Mouse (Mus musculus) forebrain, embryonic 16.5 days (tissue): ENCODE results near the gene Ube2z. TPM values are rescaled to one million over a fixed set of nuclear protein-coding genes. Genes with fewer than 3 reads are reported as not detected.
"Not testable (repeated sequence)": the region's sequence is repeated elsewhere in the genome, so short reads cannot be mapped to it uniquely, and the experiment has no call there.

ENCODE experiments used
- ATAC-seq: fragments of 200-750 bp; cut with Nextera tagmentation; 2 replicates; pipeline ENCODE4 v1.8.0; 2017; ENCODE audit warnings: mild to moderate bottlenecking, moderate library complexity
- H3K27ac ChIP-seq: fragments of 300-500 bp; sonication (generic); 2 replicates; pipeline ENCODE4 v1.5.1; 2014; ENCODE audit warnings: low read length, control low read depth
- H3K27me3 ChIP-seq: fragments of 300-500 bp; sonication (generic); replicated peaks from 2 replicates; pipeline ENCODE4 v1.6.1; 2014; ENCODE audit warnings: low read length; ENCODE audit not compliant: control insufficient read depth, insufficient read depth
- H3K36me3 ChIP-seq: fragments of 300-500 bp; sonication (generic); 2 replicates; pipeline ENCODE4 v1.6.1; 2014; ENCODE audit not compliant: control insufficient read depth, insufficient read depth
- H3K4me1 ChIP-seq: fragments of 300-500 bp; sonication (generic); replicated peaks from 2 replicates; pipeline ENCODE4 v1.6.1; 2014; ENCODE audit warnings: low read length; ENCODE audit not compliant: control insufficient read depth, insufficient read depth
- H3K4me2 ChIP-seq: fragments of 300-500 bp; sonication (generic); 2 replicates; pipeline ENCODE4 v1.6.1; 2014; ENCODE audit warnings: mild to moderate bottlenecking, low read length, control low read depth
- H3K4me3 ChIP-seq: fragments of 300-500 bp; sonication (generic); replicated peaks from 2 replicates; pipeline ENCODE4 v1.5.1; 2014; ENCODE audit warnings: mild to moderate bottlenecking, low read length, control low read depth
- H3K9ac ChIP-seq: fragments of 300-500 bp; sonication (generic); replicated peaks from 2 replicates; pipeline ENCODE4 v1.6.1; 2014; ENCODE audit warnings: low read depth, low read length, control low read depth
- H3K9me3 ChIP-seq: fragments of 300-500 bp; sonication (generic); 2 replicates; pipeline ENCODE4 v1.6.1; 2016; ENCODE audit warnings: low read length; ENCODE audit not compliant: control insufficient read depth
- WGBS: fragments of 180-500 bp; shearing (Covaris S2); extraction: QIAGEN DNeasy Blood & Tissue Kit; methylation state at CpG from one replicate; pipeline ENCODE4 v1.1.7; 2014; 5-methylcytosine and 5-hydroxymethylcytosine counted together
- polyA plus RNA-seq: library from polyadenylated mRNA; unstranded; fragments of >200 nt; fragmentation: Nextera tagmentation; extraction: Ambion mirVana; gene quantifications from 2 replicates; pipeline ENCODE4 v1.2.1, GENCODE M21; 2015

Ube2z gene
- 35.4 and 36.5 TPM in 2 replicates for polyA plus RNA-seq

- Histone ChIP-seq H3K27ac (peak within 1 kb of the TSS; percentile 81), H3K27me3 (no peaks in the 10 kb centered on the region), H3K36me3 (peaks cover 7% of the 10 kb centered on the region), H3K4me3 (peak within 1 kb of the TSS; percentile 69), H3K9me3 (no peaks in the 10 kb centered on the region), H3K4me1 (peaks cover 25% of the 10 kb centered on the region), H3K4me2 (peak within 1 kb of the TSS; percentile 95), H3K9ac (peak within 1 kb of the TSS; percentile 83)
- ATAC-seq = peak; percentile 99
- WGBS = 7% methylated on average over 30 of the region's 50 CpGs
These were observed at the start of gene Ube2z for GRCm38 (mm10) chr11:96065215-96065911. Gene Ube2z, minus strand, starts transcription at chr11:96065388.

GRCm38 (mm10) chr11:96114077-96114476, 48.9 kb upstream of the Ube2z start:
- no peak overlapping the region for H3K4me3 ChIP-seq
- no peaks in the 10 kb centered on the region for H3K9me3 ChIP-seq
- WGBS = 69% methylated on average over 2 of the region's 2 CpGs
- no peaks in the 10 kb centered on the region for H3K4me1 ChIP-seq
- H3K9ac ChIP-seq = no peak overlapping the region
- no peak for ATAC-seq
- H3K27me3 ChIP-seq = no peaks in the 10 kb centered on the region
- H3K4me2 ChIP-seq = no peak overlapping the region
- no peaks in the 10 kb centered on the region for H3K36me3 ChIP-seq
- no peak overlapping the region for H3K27ac ChIP-seq

- Histone ChIP-seq H3K4me3 (no peak within 1 kb of the TSS), H3K27ac (no peak within 1 kb of the TSS), H3K27me3 (no peaks in the 10 kb centered on the region), H3K4me1 (no peaks in the 10 kb centered on the region), H3K36me3 (no peaks in the 10 kb centered on the region), H3K9me3 (no peaks in the 10 kb centered on the region), H3K9ac (no peak within 1 kb of the TSS), H3K4me2 (no peak within 1 kb of the TSS)
- WGBS = 45% methylated on average over 14 of the region's 14 CpGs
- ATAC-seq = no peak
These were observed 46.6 kb upstream of the Ube2z start, which contains the start of gene Calcoco2 for GRCm38 (mm10) chr11:96111751-96112150. Gene Calcoco2, minus strand, starts transcription at chr11:96111964.

- not testable (repeated sequence) for H3K9me3 ChIP-seq, H3K27me3 ChIP-seq, H3K4me1 ChIP-seq, ATAC-seq, H3K4me3 ChIP-seq, H3K4me2 ChIP-seq, H3K27ac ChIP-seq, H3K36me3 ChIP-seq, H3K9ac ChIP-seq
- WGBS = 58% methylated on average over 2 of the region's 2 CpGs
These were observed 45.8 kb upstream of the Ube2z start for GRCm38 (mm10) chr11:96110950-96111349.

- no peak for ATAC-seq
- Histone ChIP-seq H3K9me3 (no peaks in the 10 kb centered on the region), H3K27me3 (no peaks in the 10 kb centered on the region), H3K9ac (no peak overlapping the region), H3K4me1 (no peaks in the 10 kb centered on the region), H3K27ac (no peak overlapping the region), H3K4me3 (no peak overlapping the region), H3K36me3 (no peaks in the 10 kb centered on the region), H3K4me2 (no peak overlapping the region)
- 74% methylated on average over 1 of the region's 1 CpGs for WGBS
These were observed 43.2 kb upstream of the Ube2z start for GRCm38 (mm10) chr11:96108376-96108775.

- Histone ChIP-seq H3K9me3 (no peaks in the 10 kb centered on the region), H3K4me1 (no peaks in the 10 kb centered on the region), H3K27me3 (no peaks in the 10 kb centered on the region), H3K36me3 (no peaks in the 10 kb centered on the region), H3K4me2 (no peak overlapping the region), H3K4me3 (no peak overlapping the region), H3K27ac (no peak overlapping the region), H3K9ac (no peak overlapping the region)
- WGBS = 7% methylated on average over 3 of the region's 3 CpGs
- no peak for ATAC-seq
These were observed 28.2 kb upstream of the Ube2z start for GRCm38 (mm10) chr11:96093361-96093760.

GRCm38 (mm10) chr11:96092674-96093291, 27.6 kb upstream of the Ube2z start:
- Histone ChIP-seq H3K27me3 (no peaks in the 10 kb centered on the region), H3K9me3 (no peaks in the 10 kb centered on the region), H3K4me1 (no peaks in the 10 kb centered on the region), H3K9ac (no peak overlapping the region), H3K4me2 (no peak overlapping the region), H3K36me3 (no peaks in the 10 kb centered on the region), H3K27ac (no peak overlapping the region), H3K4me3 (no peak overlapping the region)
- no peak for ATAC-seq
- WGBS = 36% methylated on average over 7 of the region's 7 CpGs

GRCm38 (mm10) chr11:96091073-96091472, 25.9 kb upstream of the Ube2z start:
- 72% methylated on average over 2 of the region's 2 CpGs for WGBS
- no peak overlapping the region for H3K9ac ChIP-seq
- no peak overlapping the region for H3K4me2 ChIP-seq
- H3K9me3 ChIP-seq = no peaks in the 10 kb centered on the region
- ATAC-seq = no peak
- no peaks in the 10 kb centered on the region for H3K36me3 ChIP-seq
- no peaks in the 10 kb centered on the region for H3K27me3 ChIP-seq
- H3K4me3 ChIP-seq = no peak overlapping the region
- H3K27ac ChIP-seq = no peak overlapping the region
- no peaks in the 10 kb centered on the region for H3K4me1 ChIP-seq

GRCm38 (mm10) chr11:96087981-96088380, 22.8 kb upstream of the Ube2z start:
- Histone ChIP-seq H3K27me3 (no peaks in the 10 kb centered on the region), H3K4me2 (no peak overlapping the region), H3K9ac (no peak overlapping the region), H3K9me3 (no peaks in the 10 kb centered on the region), H3K27ac (no peak overlapping the region), H3K4me3 (no peak overlapping the region), H3K4me1 (no peaks in the 10 kb centered on the region), H3K36me3 (no peaks in the 10 kb centered on the region)
- no peak for ATAC-seq
- WGBS = 89% methylated on average over 6 of the region's 6 CpGs
